Mouse (Mus musculus): ENCODE data around the gene Cep170.

Cep170 gene

DNA sequence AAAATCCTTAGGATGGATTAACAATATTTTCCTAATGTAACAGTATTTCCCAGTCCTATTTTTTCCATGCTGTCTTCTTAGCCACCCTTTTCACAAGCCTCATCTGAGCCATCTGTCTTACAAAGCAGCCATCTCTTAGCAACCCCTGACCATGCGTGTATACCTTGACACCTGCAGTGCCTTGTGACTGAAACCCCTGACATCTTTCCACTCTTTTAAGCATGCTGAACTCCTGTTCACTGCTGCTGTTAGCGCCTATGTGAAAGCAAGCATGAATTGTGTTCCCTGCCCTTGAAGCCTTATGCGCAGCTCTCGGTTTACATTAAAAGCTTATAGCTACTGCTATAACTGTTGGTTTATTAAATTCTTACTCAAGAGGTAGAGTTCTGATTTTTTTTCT, 11.2 kb upstream of the Cep170 start:
- in situ Hi-C loops (cut with MboI, MseI): no loop called here

DNA sequence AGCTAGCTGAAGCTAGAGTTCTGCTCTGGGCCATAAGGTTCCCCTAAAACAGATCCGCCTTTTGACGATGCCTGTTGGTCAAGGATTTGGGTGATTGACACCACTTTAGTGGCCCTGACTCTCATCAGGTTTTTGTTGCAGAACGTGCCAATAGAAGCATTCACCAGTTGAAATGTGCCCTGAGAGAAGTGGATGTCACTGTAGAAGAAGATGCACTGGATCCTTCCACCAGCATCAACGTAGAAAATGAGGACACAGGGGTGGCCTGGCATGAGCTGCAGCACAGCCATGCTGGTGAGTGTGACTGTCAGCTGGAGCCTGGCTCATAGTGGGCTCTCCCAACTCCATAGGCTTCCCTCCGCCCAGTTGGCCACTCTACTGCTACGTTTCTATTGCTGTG, 10.7 kb upstream of the Cep170 start:
- in situ Hi-C loops (cut with MboI, MseI): no loop called here

DNA sequence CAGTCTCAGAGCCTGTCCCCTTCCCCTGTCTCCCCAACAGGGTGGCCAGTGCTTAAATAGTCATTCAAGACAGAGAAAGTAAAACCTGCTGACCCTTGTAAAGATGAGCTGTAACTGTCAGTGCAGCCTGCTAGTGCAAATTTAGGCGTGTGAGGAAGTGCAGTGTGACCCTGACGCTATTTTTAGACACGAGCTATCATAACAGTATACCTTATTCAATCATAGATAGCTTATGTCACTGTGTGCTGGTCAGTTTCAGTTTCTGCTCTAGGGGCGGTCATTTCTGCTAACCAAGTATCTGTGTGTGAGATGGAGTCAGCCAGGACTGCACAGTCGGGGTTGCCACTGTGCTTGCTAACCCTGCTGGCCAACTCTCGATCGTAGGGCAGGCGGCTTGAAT, 10.0 kb upstream of the Cep170 start:
- in situ Hi-C loops (cut with MboI, MseI): no loop called here

DNA sequence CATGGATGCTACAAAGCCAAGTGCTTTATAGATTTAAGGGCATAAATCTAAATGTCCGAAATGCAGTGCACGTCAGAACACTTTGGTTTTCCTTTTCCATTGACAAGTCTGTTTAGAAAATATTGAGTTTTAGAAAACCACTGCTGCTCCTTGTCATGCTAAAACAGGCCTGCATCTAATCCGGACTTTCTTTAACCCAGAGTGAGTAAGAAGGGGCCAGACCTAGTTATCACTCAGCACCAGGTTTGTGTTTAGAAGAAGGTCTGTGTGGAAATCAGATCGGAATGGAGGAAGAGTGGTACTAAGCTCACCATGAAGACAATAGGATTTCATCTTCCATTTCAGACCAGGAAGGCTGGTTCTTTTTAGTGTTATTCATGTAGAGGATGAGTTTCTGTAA, 9.1 kb upstream of the Cep170 start:
- in situ Hi-C loops (cut with MboI, MseI): no loop called here

DNA sequence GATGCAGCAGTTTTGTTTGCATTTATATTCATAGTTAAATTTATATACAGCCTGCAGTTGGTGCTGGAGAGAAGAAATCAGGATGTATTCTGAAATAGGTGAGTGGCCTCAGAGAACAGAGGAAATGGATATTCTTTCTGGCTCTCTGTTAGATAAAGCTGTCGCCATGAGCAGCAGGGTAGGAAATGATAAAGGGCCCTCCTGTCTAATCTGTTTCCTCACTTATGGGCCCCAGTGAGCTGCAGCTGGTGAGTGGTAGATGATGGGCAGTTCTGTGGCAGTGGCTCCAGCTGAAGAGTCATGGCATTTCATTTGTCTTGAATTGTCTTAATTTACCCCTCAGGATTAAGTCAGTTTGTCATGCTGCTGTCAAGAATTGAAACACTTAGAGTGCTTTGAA, 8.1 kb upstream of the Cep170 start:
- in situ Hi-C loops (cut with MboI, MseI): no loop called here

DNA sequence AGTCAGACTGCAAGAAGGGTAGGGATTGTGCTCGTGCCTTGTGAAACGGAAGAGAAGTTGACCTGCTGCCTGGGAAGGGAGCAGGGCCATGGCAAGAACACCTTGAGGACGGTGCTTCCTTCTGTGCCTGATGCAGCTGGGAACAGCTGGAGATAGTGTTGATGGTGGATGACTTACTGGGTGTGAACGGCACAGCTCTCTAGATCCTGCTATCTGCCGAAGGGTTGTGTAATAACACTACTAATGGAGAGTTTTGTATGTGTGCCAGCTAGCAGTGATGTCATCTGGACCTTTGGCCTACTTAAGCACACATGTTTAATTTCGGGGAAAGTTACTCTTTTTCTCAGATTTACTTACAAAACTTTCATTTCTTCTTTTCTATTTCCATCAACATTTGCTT, 4.9 kb upstream of the Cep170 start:
- in situ Hi-C loops (cut with MboI, MseI): no loop called here

DNA sequence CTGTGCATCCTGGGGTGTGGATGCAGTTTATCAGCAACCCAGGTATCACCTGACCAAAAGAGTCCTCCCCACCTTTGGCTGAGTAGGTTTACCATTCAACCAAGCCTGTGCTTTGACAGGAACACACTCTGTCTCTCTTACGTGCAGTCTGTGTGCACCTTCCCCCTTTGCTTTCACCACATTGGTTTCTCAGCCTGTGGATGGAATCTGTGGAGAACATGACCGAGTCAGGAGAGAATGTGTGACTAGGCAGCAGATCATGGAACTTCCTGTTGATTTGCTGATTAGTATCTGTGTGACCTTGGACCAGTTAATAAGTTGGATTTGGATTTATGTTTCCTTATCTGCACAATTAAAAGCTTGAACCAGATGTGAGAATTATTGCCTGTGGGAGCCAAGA, 4.3 kb upstream of the Cep170 start:
- in situ Hi-C loops (cut with MboI, MseI): no loop called here

DNA sequence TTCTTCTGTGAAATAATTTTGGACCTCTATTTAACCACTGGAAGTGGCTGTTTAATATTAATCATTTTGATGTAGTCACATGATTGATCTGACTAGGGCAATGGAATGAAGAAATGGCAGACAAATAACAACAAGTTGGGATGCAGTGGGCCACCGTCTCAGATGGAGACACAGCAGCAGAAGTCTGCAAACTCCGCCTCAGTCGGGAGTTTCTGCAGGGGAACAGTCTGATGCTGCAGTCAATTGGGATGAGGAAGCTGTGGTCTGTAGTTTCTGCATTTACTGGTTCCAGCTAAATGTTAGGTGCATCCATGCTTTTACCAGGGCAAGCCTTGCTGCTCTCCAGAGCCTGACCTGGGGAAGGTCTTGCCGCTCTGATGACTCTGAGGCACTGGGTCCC, 2.9 kb upstream of the Cep170 start:
- in situ Hi-C loops (cut with MboI, MseI): no loop called here

DNA sequence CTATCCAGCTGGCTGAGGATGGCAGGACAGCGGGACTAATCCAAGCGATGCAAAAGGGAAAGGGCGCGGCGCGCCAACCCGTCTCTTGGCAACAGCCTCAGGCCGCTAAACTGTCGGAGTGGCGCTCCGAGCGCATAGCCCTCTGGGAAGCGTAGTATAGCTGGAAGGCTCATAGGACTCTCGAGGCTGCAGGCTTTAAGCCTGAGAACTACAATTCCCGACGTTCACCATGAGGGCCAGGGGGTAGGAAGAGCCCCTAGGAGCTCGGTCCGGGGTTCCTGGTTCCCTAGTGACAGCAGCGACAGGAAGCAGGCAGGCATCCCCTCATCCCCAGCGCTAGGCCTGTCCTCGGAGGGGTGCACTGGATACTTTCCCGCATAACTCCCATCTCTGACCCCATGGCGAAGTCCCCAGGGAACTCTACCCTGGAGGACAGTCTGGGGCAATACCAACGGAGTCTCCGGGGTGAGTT, 760 bp upstream of the Cep170 start, which contains the start of gene Sdccag8:
TSS of gene Sdccag8 (plus strand) at position 70 of the 472 bp plus-strand sequence.
- in situ Hi-C loops (cut with MboI, MseI): no loop called here

DNA sequence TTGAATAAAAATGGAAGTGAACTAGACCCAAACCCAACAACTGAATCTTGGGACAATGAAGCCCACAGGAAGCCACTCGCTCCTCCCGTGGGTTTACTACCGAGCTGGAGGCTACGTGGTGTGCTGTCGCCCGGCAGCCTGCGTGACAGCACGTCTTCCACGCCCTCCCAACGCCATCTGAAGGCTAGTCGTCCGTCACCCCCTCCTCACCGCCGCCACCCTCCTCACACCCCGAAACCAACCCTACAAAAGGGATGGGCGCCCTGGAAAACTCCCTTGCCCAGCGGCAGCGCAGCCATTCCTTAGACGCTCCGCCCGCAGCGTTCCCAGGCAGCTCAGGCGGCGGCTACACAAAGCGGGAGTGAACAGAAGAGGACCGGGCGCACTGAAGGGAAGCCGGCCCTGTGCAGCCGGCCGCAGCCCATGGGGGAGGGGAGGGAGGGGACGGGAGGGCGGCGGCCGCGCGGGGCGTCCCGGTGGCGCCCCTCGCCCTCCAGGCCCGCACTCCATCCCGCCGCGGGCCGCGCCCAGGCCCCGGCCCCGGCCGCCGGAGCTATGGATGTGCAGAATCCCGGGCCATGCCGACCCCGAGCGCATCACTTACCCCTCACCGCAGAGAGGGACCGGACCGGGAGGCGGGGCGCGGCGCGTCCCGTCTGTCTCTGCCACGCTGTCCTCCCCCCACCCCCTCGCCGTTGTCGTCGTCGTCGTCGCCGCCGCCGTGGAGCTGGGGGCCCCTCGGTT, 403 bp downstream of the Cep170 start:
- in situ Hi-C loops (cut with MboI, MseI): no loop called here

DNA sequence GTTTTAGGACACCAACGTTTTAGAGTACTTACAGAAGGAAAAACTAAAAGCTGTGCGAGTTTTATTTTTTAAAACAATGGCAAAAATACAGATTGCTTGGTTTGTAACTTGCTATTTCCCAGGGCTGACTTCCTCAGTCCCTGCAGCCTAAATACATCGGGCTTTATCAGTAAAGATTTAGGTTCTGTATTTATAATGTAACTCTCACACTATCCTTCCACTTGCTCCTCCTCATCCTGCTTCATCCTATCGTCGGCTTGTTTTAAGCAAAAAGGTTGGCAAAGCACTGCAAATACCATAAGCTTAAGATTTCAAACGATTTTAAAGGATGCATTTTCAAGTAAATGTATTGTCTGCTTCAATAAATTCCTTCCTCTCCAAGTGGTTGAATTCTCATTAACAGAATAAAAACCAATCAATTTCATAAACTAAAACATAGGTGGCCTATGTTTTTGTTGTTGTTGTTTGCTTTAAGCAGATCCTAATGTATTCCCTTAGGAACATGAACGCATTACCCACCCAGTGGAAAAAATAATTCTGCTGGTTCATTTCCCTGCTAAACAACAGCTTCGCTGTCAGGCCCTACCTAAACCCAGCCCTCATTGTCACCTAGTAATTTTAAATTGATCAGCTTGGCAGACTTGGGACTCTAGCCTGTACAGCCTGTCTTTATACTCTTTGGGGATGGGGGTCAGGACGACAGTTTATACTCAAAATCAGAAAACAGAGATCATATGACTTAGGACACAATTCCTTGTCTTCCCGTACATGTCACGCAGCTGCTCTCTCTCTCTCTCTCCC, 1.2 kb downstream of the Cep170 start:
- in situ Hi-C loops (cut with MboI, MseI): no loop called here

DNA sequence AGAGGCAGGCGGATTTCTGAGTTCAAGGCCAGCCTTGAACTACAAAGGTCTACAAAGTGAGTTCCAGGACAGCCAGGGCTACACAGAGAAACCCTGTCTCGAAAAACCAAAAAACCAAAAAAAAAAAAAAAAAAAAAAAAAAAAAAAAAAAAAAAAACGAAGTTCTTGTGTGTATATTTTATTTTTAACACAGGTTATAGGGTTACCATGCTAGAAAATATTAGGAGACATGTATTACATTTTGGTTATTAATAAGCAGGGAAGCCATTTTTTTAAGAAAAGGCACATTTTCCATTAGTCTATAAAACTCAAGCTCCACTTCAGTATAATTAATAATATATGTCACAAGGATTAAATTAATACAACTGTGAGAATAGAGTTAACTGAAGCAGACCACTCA, 2.0 kb downstream of the Cep170 start:
- in situ Hi-C loops (cut with MboI, MseI): no loop called here

DNA sequence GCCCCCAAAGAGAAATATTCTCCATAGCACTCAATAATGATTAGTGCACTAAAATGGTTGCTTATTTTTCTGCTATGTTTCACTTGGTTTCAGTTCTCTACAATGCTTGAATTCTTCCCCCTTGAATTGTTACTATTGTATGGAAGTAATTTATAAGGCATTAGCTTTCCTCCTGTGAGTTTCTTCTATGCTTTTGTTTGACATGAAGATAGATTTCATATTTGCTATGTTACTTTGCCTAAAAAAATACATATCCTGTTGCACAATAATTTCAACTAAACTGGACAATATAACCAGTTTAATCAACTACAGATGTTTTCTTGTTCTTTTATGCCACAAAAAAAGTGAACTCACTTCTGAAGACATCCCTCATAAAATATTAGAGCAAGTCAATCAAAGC, 3.7 kb downstream of the Cep170 start:
- in situ Hi-C loops (cut with MboI, MseI): no loop called here

DNA sequence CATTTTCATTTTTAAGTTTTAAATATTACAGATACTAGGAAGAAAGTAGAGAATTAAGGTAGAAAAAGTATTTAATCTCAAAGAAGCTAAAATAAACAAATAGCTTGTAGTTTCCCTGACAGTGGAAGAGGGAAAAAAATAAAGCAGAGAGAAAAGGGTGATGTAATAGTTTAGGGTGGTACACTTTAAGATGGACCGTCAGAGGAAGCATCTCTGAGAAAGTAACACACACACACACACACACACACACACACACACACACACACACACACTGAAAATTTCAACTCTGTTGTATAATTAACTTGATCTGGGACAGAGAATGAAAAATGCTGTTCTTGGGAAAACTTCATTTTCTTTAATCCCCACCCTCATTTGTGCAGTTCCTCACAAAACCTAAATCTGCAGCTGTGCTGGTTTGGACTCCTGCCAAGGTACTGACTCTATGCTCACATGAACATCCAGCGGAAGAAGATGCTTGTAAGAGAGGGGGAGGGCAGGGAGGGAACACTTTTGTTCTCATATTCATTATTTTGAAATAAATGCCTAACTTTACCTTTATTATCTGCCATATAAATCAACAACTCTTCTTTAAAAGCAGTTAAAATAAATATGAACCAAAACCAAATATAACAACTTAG, 13.0 kb downstream of the Cep170 start:
- in situ Hi-C loops (cut with MboI, MseI): no loop called here

DNA sequence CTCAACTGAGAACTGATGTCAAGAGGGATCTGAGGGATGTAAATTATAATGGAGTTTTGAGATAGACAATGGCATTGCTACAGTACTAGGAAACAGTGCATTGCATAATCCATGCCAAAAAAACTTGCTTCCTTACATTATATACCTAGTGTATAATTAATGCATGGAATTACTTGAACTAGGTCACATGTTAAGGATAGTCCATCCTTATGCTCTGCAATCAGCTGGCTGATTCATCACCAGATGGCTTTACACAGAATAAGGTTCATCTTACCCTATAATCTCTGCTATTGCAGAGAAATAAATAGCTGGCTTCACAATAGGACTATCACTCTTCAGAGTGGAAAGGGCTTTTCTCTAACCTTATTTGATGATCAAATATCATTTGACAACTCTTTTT, 15.2 kb downstream of the Cep170 start:
- in situ Hi-C loops (cut with MboI, MseI): no loop called here

DNA sequence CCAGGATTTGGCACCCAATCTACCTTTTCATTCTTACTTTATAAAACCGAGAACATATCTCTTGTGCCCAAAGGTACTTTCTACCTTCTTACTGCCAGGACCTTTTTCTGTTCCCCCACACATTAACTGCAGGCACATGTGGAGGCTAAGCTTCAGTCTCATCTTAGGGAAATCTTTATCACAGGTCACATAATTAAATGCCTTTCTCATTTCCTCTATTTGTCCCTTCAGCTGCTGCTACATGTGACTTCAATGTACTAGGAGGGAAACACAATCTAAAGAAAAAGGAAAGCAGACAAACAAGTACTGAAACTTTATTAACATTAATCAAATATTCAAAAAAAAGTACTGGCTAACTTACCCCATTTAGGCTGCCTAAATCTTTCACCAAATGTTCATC, 21.7 kb downstream of the Cep170 start:
- in situ Hi-C loops (cut with MboI, MseI): no loop called here

DNA sequence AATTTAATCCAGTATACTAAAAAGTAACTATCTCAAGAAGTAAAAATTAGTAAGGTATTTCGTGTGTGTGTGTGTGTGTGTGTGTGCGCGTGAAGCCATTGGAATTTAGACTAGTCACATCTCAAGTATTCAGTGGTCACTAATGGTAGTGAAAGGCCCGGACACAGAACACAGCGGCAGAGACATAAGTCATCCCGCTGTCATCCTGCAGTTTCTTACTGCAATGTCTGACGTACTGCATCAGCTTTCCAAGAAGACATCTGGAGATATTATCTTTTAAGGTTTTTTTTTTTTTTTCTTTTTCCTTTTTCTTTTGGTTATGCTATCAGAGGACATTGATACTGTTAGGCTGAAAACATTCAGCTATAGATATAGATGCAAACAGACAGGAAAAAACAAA, 24.5 kb downstream of the Cep170 start:
- in situ Hi-C loops (cut with MboI, MseI): no loop called here

DNA sequence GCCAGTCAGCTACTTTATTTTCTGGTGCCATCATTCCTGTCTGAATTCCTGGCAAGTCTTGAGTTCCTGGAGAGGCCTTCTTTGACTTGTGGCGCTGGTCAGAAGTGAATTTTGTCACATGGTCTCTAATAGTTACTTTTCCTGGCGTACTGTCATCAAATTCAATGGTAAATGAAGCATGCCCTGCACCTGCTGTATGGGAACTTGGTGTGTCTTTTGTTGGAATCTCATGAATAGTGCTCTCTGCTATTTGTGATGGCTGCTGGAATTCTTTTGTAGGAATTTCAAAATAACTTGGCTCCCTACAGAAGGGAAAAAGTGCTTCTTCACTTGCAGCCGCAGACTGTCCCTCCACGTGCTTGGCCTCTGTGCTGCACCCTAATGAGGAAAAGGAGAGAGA, 39.3 kb downstream of the Cep170 start:
- in situ Hi-C loops (cut with MboI, MseI): no loop called here

DNA sequence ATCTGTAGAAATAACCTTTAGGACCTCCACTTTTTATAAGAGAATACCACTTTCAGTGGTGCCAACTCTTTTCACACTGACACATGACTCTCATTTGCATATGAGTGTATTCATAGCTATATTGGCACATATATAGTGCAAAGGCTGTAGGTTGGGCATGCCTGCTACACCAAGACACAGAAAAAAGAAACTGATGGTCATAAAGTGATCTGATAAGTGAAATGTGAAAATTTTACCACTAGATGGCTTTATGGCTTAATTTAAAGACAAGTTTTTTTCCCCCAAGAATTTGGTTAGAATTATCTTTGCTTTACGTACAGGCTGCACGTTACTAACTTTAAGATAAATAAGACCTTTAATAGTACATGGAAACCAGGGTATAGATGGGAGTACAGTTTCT, 51.6 kb downstream of the Cep170 start:
- in situ Hi-C loops (cut with MboI, MseI): no loop called here

DNA sequence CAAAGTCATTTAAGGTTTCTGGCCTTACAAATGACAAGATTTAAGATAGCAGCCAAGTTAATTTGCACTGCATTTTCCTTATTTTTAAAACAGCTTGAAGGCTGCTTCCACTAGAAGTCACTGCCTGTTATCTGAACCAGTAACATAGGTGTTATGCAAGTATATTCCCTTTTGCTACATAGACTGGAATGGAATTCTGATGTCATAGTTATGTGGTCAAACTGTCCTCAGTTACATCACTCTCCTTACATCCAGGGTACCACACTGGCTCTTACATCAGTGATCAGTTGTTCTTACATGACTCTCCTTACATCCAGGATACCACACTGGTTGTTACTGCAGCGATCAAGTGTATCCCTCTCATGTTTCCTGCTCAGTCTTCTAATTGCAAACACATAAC, 53.2 kb downstream of the Cep170 start:
- in situ Hi-C loops (cut with MboI, MseI): no loop called here

DNA sequence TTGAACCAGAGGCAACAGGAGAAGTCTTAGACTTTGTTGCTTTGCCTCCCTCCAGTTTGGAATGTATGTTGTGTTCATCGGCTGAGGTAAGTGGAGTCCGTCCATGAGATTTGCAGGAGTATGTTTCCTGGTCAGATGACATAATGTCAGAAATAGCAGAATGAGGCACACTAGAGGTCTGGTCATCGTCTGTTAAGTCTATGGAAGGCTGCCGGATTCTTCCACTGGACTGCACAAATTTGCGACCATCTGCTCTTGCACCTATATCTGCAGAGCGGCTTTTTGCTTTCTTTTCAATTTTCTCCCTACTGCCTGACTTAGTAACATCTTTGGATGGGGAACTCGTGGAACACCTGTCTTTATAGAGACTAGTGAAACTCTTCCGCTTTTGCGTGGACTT, 58.3 kb downstream of the Cep170 start:
- in situ Hi-C loops (cut with MboI, MseI): no loop called here

DNA sequence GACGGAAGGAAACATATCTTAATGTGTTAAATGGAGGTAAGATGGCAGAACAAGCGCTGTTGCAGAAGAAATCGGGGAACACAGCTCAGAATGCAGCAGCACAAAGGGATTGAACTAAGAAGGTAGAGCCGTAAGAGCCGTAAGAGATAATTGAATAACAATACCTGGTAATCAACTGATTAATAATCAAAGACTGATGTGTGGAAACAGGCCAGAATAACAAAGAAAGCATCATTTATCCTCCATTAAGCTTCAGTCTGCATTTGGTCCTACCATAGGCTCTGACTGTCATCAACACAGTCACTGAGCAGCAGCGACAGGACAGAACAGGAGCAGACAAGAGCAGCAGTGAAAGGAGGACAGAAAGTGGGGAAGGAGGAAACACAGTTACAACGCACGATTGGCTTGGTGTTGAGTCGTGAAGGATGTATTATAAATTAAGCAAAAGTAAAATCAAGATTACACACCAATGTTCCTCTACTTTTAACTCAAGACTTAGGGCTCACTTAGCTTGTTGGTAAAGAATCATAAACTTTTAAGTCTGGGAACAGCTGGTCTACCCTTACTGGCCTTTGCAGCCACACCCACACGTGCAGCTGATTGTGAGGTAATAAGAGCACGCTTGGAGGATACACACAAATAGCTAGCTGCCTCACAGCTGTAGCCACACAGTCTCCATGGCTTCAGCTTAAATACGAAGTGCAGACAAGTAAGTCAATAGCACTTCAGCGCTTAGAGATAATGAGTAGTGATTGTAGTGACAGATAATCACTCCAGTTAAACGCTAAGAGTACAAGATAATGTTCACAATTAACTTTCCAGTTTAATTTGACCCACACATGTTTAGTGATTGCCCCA, 59.8 kb downstream of the Cep170 start:
- in situ Hi-C loops (cut with MboI, MseI): no loop called here

Data from T-helper 2 cell (primary cell).